Mouse (Mus musculus): ENCODE measurements around the gene Cfi. TPM values are rescaled to one million over a fixed set of nuclear protein-coding genes. Genes with fewer than 3 reads are reported as not detected.

Gene Cfi
- 0.33 and 0.51 TPM in 2 replicates for polyA plus RNA-seq (2016; fragmentation: Nextera tagmentation; extraction: Ambion mirVana)

- 65% methylated on average over 6 of the region's 6 CpGs for WGBS
- Histone ChIP-seq H3K36me3 (no peaks in the 10 kb centered on the region), H3K4me1 (replicated peaks) (peaks cover 11% of the 10 kb centered on the region; the same call in 1 of the 2 replicates), H3K27ac (peak within 1 kb of the TSS; percentile 59), H3K27me3 (ENCODE audit: insufficient read depth, poor library complexity, severe bottlenecking) (no peaks in the 10 kb centered on the region), H3K4me3 (peak within 1 kb of the TSS; percentile 16; the same call in 1 of the 2 replicates), H3K9me3 (no peaks in the 10 kb centered on the region)
- no peak for DNase-seq (ENCODE audit: low spot score)
Observed at GRCm38 (mm10) chr3:129835388-129835934, at the start of gene Cfi. Cfi (plus strand) TSS chr3:129835884.

GRCm38 (mm10) chr3:129793801-129794200 lies 41.9 kb upstream of the Cfi start:
- Histone ChIP-seq H3K27ac (no peak overlapping the region), H3K27me3 (ENCODE audit: insufficient read depth, poor library complexity, severe bottlenecking) (no peaks in the 10 kb centered on the region), H3K4me1 (replicated peaks) (no peaks in the 10 kb centered on the region), H3K9me3 (no peaks in the 10 kb centered on the region), H3K4me3 (no peak overlapping the region), H3K36me3 (no peaks in the 10 kb centered on the region)
- 89% methylated on average over 5 of the region's 5 CpGs for WGBS
- no peak for DNase-seq (ENCODE audit: low spot score)

- H3K4me3 ChIP-seq = no peak overlapping the region
- no peaks in the 10 kb centered on the region for H3K27me3 ChIP-seq (ENCODE audit: insufficient read depth, poor library complexity, severe bottlenecking)
- H3K4me1 ChIP-seq (replicated peaks) = no peaks in the 10 kb centered on the region
- no peak for DNase-seq (ENCODE audit: low spot score)
- no peaks in the 10 kb centered on the region for H3K36me3 ChIP-seq
- 85% methylated on average over 5 of the region's 5 CpGs for WGBS
- H3K27ac ChIP-seq = no peak overlapping the region
- no peaks in the 10 kb centered on the region for H3K9me3 ChIP-seq
Observed at GRCm38 (mm10) chr3:129797341-129797740, 38.3 kb upstream of the Cfi start.

- Histone ChIP-seq H3K27me3 (ENCODE audit: insufficient read depth, poor library complexity, severe bottlenecking) (no peaks in the 10 kb centered on the region), H3K9me3 (no peaks in the 10 kb centered on the region), H3K4me3 (no peak overlapping the region), H3K27ac (no peak overlapping the region), H3K4me1 (replicated peaks) (no peaks in the 10 kb centered on the region), H3K36me3 (no peaks in the 10 kb centered on the region)
- WGBS = 89% methylated on average over 11 of the region's 11 CpGs
- DNase-seq (ENCODE audit: low spot score) = no peak
Observed at GRCm38 (mm10) chr3:129798551-129798950, 37.1 kb upstream of the Cfi start.

GRCm38 (mm10) chr3:129799011-129799410 lies 36.7 kb upstream of the Cfi start:
- Histone ChIP-seq H3K4me3 (no peak overlapping the region), H3K27ac (no peak overlapping the region), H3K9me3 (no peaks in the 10 kb centered on the region), H3K36me3 (no peaks in the 10 kb centered on the region), H3K4me1 (replicated peaks) (no peaks in the 10 kb centered on the region), H3K27me3 (ENCODE audit: insufficient read depth, poor library complexity, severe bottlenecking) (no peaks in the 10 kb centered on the region)
- no peak for DNase-seq (ENCODE audit: low spot score)
- 88% methylated on average over 2 of the region's 2 CpGs for WGBS

GRCm38 (mm10) chr3:129803765-129804164 lies 31.9 kb upstream of the Cfi start, which contains the start of gene Lrit3:
Lrit3 (minus strand) TSS chr3:129804030.
- H3K4me3 ChIP-seq = no peak within 1 kb of the TSS
- no peak within 1 kb of the TSS for H3K27ac ChIP-seq
- WGBS = 90% methylated on average over 10 of the region's 10 CpGs
- no peak for DNase-seq (ENCODE audit: low spot score)
- H3K9me3 ChIP-seq = no peaks in the 10 kb centered on the region
- H3K36me3 ChIP-seq = no peaks in the 10 kb centered on the region
- H3K27me3 ChIP-seq (ENCODE audit: insufficient read depth, poor library complexity, severe bottlenecking) = no peaks in the 10 kb centered on the region
- H3K4me1 ChIP-seq (replicated peaks) = no peaks in the 10 kb centered on the region

- H3K4me3 ChIP-seq = no peak overlapping the region
- no peak overlapping the region for H3K27ac ChIP-seq
- H3K36me3 ChIP-seq = peaks cover 45% of the 10 kb centered on the region
- H3K9me3 ChIP-seq = no peaks in the 10 kb centered on the region
- 71% methylated on average over 9 of the region's 9 CpGs for WGBS
- no peaks in the 10 kb centered on the region for H3K4me1 ChIP-seq (replicated peaks)
- no peak for DNase-seq (ENCODE audit: low spot score)
- H3K27me3 ChIP-seq (ENCODE audit: insufficient read depth, poor library complexity, severe bottlenecking) = no peaks in the 10 kb centered on the region
Observed at GRCm38 (mm10) chr3:129820847-129821246, 14.8 kb upstream of the Cfi start.

GRCm38 (mm10) chr3:129821736-129822135 lies 13.9 kb upstream of the Cfi start:
- 87% methylated on average over 8 of the region's 8 CpGs for WGBS
- Histone ChIP-seq H3K27me3 (ENCODE audit: insufficient read depth, poor library complexity, severe bottlenecking) (no peaks in the 10 kb centered on the region), H3K4me1 (replicated peaks) (no peaks in the 10 kb centered on the region), H3K4me3 (no peak overlapping the region), H3K36me3 (peaks cover 54% of the 10 kb centered on the region), H3K9me3 (no peaks in the 10 kb centered on the region), H3K27ac (no peak overlapping the region)
- DNase-seq (ENCODE audit: low spot score) = no peak

GRCm38 (mm10) chr3:129822206-129822775 lies 13.4 kb upstream of the Cfi start, which contains the start of gene Rrh:
Rrh (minus strand) TSS chr3:129822587.
- WGBS = 80% methylated on average over 11 of the region's 11 CpGs
- no peaks in the 10 kb centered on the region for H3K27me3 ChIP-seq (ENCODE audit: insufficient read depth, poor library complexity, severe bottlenecking)
- H3K9me3 ChIP-seq = no peaks in the 10 kb centered on the region
- peaks cover 59% of the 10 kb centered on the region for H3K36me3 ChIP-seq
- H3K4me3 ChIP-seq = no peak within 1 kb of the TSS
- H3K4me1 ChIP-seq (replicated peaks) = no peaks in the 10 kb centered on the region
- no peak within 1 kb of the TSS for H3K27ac ChIP-seq
- DNase-seq (ENCODE audit: low spot score) = no peak

- Histone ChIP-seq H3K36me3 (peaks cover 65% of the 10 kb centered on the region), H3K27me3 (ENCODE audit: insufficient read depth, poor library complexity, severe bottlenecking) (no peaks in the 10 kb centered on the region), H3K4me3 (no peak overlapping the region), H3K4me1 (replicated peaks) (no peaks in the 10 kb centered on the region), H3K9me3 (no peaks in the 10 kb centered on the region), H3K27ac (no peak overlapping the region)
- 59% methylated on average over 5 of the region's 5 CpGs for WGBS
- DNase-seq (ENCODE audit: low spot score) = no peak
Observed at GRCm38 (mm10) chr3:129823293-129823692, 12.4 kb upstream of the Cfi start.

- H3K36me3 ChIP-seq = peaks cover 69% of the 10 kb centered on the region
- H3K27ac ChIP-seq = no peak overlapping the region
- peaks cover 3% of the 10 kb centered on the region; the same call in 1 of the 2 replicates for H3K4me1 ChIP-seq (replicated peaks)
- H3K27me3 ChIP-seq (ENCODE audit: insufficient read depth, poor library complexity, severe bottlenecking) = no peaks in the 10 kb centered on the region
- no peak overlapping the region for H3K4me3 ChIP-seq
- no peaks in the 10 kb centered on the region for H3K9me3 ChIP-seq
- WGBS = 98% methylated on average over 4 of the region's 4 CpGs
- DNase-seq (ENCODE audit: low spot score) = no peak
Observed at GRCm38 (mm10) chr3:129824146-129824545, 11.5 kb upstream of the Cfi start.

GRCm38 (mm10) chr3:129824891-129825290 lies 10.8 kb upstream of the Cfi start:
- H3K4me3 ChIP-seq = no peak overlapping the region
- DNase-seq (ENCODE audit: low spot score) = no peak
- H3K9me3 ChIP-seq = no peaks in the 10 kb centered on the region
- H3K4me1 ChIP-seq (replicated peaks) = peaks cover 10% of the 10 kb centered on the region
- H3K27ac ChIP-seq = no peak overlapping the region
- WGBS = 92% methylated on average over 10 of the region's 10 CpGs
- H3K36me3 ChIP-seq = peaks cover 69% of the 10 kb centered on the region
- H3K27me3 ChIP-seq (ENCODE audit: insufficient read depth, poor library complexity, severe bottlenecking) = no peaks in the 10 kb centered on the region

GRCm38 (mm10) chr3:129826691-129827090 lies 9.0 kb upstream of the Cfi start:
- no peaks in the 10 kb centered on the region for H3K9me3 ChIP-seq

More at GRCm38 (mm10) chr3:129826691-129827090, 9.0 kb upstream of the Cfi start:
- 89% methylated on average over 10 of the region's 10 CpGs for WGBS
- Histone ChIP-seq H3K36me3 (peaks cover 68% of the 10 kb centered on the region), H3K4me3 (no peak overlapping the region), H3K27me3 (ENCODE audit: insufficient read depth, poor library complexity, severe bottlenecking) (no peaks in the 10 kb centered on the region), H3K4me1 (replicated peaks) (peaks cover 13% of the 10 kb centered on the region), H3K27ac (no peak overlapping the region)
- no peak for DNase-seq (ENCODE audit: low spot score)

Measured in hindbrain, embryonic 10.5 days (tissue).